In the genomic region with DNA sequence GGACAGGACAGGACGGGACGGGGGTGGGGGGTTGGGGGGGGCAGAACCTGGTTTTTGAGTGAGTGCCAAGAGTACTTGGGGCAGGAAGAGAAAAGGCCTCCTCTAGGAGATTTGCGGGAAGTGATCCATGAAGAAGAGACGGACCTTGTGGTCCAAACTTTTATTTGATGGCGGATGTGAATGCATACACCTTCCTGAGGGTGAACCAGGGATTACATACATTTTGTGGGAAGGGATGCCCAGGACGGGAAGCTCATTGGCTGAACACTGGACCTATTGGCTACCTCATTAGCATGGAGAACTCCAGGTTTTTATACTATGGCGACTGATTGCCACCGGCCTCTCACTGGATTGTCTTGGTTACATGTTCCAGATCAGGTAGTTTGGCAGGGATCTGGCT, we compare ENCODE assay signal across 35 mouse cellular contexts.
"Had no signal": no experiment of that assay in that cellular context is flagged by ENCODE, and none has a peak within 500 bp of the region (broad histone marks: within the 10 kb centered on the region; RNA-seq: fewer than 3 reads in every experiment).

No protein-coding gene starts in this region.

- H3K9ac ChIP-seq: heart, embryonic 12.5 days; heart, embryonic 13.5 days; heart, embryonic 15.5 days; hindbrain, embryonic 12.5 days; hindbrain, embryonic 13.5 days; hindbrain, embryonic 14.5 days; hindbrain, embryonic 15.5 days; intestine, embryonic 15.5 days; kidney, embryonic 15.5 days had no signal

- ATAC-seq: hindbrain, embryonic 16.5 days; hindbrain, postnatal 0 days; inflammation-experienced regulatory T-cells, adult 6 months; intestine, embryonic 15.5 days; intestine, embryonic 16.5 days; intestine, postnatal 0 days had no signal

- H3K4me3 ChIP-seq: heart, embryonic 10.5 days; heart, embryonic 12.5 days; heart, embryonic 13.5 days; heart, embryonic 15.5 days; hindbrain, embryonic 10.5 days; hindbrain, embryonic 12.5 days; hindbrain, embryonic 13.5 days; hindbrain, embryonic 15.5 days; intestine, embryonic 15.5 days; kidney, embryonic 15.5 days; layer of hippocampus, adult 2 months; left cerebral cortex, adult 2 months had no signal

- H3K27me3 ChIP-seq: heart, embryonic 12.5 days; heart, embryonic 13.5 days; heart, embryonic 15.5 days; hindbrain, embryonic 12.5 days; hindbrain, embryonic 13.5 days; hindbrain, embryonic 15.5 days; intestine, embryonic 15.5 days; kidney, embryonic 15.5 days had no signal

- DNase-seq: heart, postnatal 10 days; heart, postnatal 14 days; heart, postnatal 36 days; heart, postnatal 4 days; kidney, adult 11 months; kidney, adult 18-20 months; kidney, adult 2 months; kidney, adult 8-10 months; kidney, adult 9 months; kidney, postnatal 10 days; kidney, postnatal 14 days; kidney, postnatal 25 days; kidney, postnatal 4 days; layer of hippocampus, adult 9-11 months; layer of hippocampus, postnatal 36 days had no signal

- H3K27ac ChIP-seq: heart, embryonic 10.5 days; heart, embryonic 13.5 days; heart, embryonic 15.5 days; hindbrain, embryonic 10.5 days; hindbrain, embryonic 12.5 days; hindbrain, embryonic 13.5 days; hindbrain, embryonic 14.5 days; hindbrain, embryonic 15.5 days; hindbrain, postnatal 0 days; intestine, embryonic 15.5 days; kidney, embryonic 15.5 days; kidney, postnatal 0 days; layer of hippocampus, adult 2 months; left cerebral cortex, adult 2 months had no signal

- H3K9me3 ChIP-seq: heart, embryonic 10.5 days; heart, embryonic 12.5 days; heart, embryonic 13.5 days; heart, embryonic 15.5 days; hindbrain, embryonic 10.5 days; hindbrain, embryonic 12.5 days; hindbrain, embryonic 13.5 days; hindbrain, embryonic 15.5 days; intestine, embryonic 15.5 days; kidney, embryonic 15.5 days had no signal

- H3K4me2 ChIP-seq: heart, embryonic 11.5 days; heart, embryonic 12.5 days; heart, embryonic 13.5 days; heart, embryonic 15.5 days; hindbrain, embryonic 12.5 days; hindbrain, embryonic 13.5 days; hindbrain, embryonic 14.5 days; hindbrain, embryonic 15.5 days; intestine, embryonic 15.5 days; kidney, embryonic 15.5 days had no signal

- H3K4me1 ChIP-seq: heart, embryonic 10.5 days; heart, embryonic 12.5 days; heart, embryonic 13.5 days; heart, embryonic 15.5 days; hindbrain, embryonic 10.5 days; hindbrain, embryonic 12.5 days; hindbrain, embryonic 13.5 days; hindbrain, embryonic 15.5 days; intestine, embryonic 15.5 days; kidney, embryonic 15.5 days had no signal
